Mouse (Mus musculus) heart, adult 2 months (tissue): ENCODE results near the gene Pelp1. TPM values are rescaled to one million over a fixed set of nuclear protein-coding genes. Genes with fewer than 3 reads are reported as not detected.
A peak's percentile ranks its signal among the peaks of the same experiment; 100 is the strongest.

ENCODE experiments used
- DNase-seq, 2 experiments: peaks; one replicate each; pipeline ENCODE4 v3.0.0; 2021
- H3K27ac ChIP-seq: fragments of 200-600 bp; 2 replicates; pipeline ENCODE4 v1.8.1; 2022
- H3K27me3 ChIP-seq: fragments of 200-500 bp; 2 replicates; pipeline ENCODE4 v1.6.1; 2012; ENCODE audit warnings: mild to moderate bottlenecking, low read length, inconsistent platforms, mixed read lengths; ENCODE audit not compliant: control insufficient read depth, insufficient read depth
- H3K36me3 ChIP-seq: fragments of 200-500 bp; 2 replicates; pipeline ENCODE4 v1.6.1; 2012; ENCODE audit warnings: low read length, inconsistent platforms; ENCODE audit not compliant: control insufficient read depth, insufficient read depth
- H3K4me1 ChIP-seq: fragments of 200-500 bp; 2 replicates; pipeline ENCODE4 v1.6.1; 2011; ENCODE audit warnings: low read length; ENCODE audit not compliant: control insufficient read depth, insufficient read depth
- H3K4me3 ChIP-seq: fragments of 200-600 bp; 2 replicates; pipeline ENCODE4 v1.8.1; 2022
- H3K79me2 ChIP-seq: fragments of 200-500 bp; replicated peaks from 2 replicates; pipeline ENCODE4 v1.6.1; 2012; ENCODE audit warnings: mild to moderate bottlenecking, inconsistent platforms, low read length, moderate library complexity, mixed read lengths; ENCODE audit not compliant: control insufficient read depth, insufficient read depth
- H3K9ac ChIP-seq: fragments of 200-500 bp; 2 replicates; pipeline ENCODE4 v1.6.1; 2012; ENCODE audit warnings: low read depth, mild to moderate bottlenecking, control low read depth, inconsistent platforms, low read length, mixed read lengths
- CTCF ChIP-seq: fragments of 200-600 bp; IDR thresholded peaks from 2 replicates; pipeline ENCODE4 v1.8.1; 2022; ENCODE audit warnings: antibody characterized with exemption, mild to moderate bottlenecking, moderate library complexity
- EP300 ChIP-seq: fragments of 200-500 bp; IDR thresholded peaks from 2 replicates; pipeline ENCODE4 v1.6.1; 2011; ENCODE audit warnings: low read depth, low read length, control low read depth; ENCODE audit not compliant: insufficient read depth
- POLR2A ChIP-seq: fragments of 200-500 bp; IDR thresholded peaks from 2 replicates; pipeline ENCODE4 v1.6.1; 2011; ENCODE audit warnings: mild to moderate bottlenecking, low read depth, low read length, control low read depth; ENCODE audit not compliant: insufficient read depth
- WGBS: fragments of 180-500 bp; shearing (Covaris S2); methylation state at CpG from one replicate; pipeline ENCODE4 v1.1.7; 2018; 5-methylcytosine and 5-hydroxymethylcytosine counted together
- intact Hi-C: fragments of 180-260 bp; cut with DNase I; formaldehyde crosslinking; loops from one replicate; pipeline ENCODE4 v1.15.1; 2025
- polyA plus RNA-seq: library from polyadenylated mRNA; depleted of rRNA; stranded (reverse); fragments of >200 nt; gene quantifications from 2 replicates; pipeline ENCODE4 v1.2.3, GENCODE M21; 2012
- total RNA-seq, 2 experiments: library from RNA; stranded (reverse); gene quantifications; 2 replicates each; pipeline ENCODE4 v1.2.3; 2021

Gene Pelp1
- total and polyA plus RNA-seq, 3 experiments = 13.0 to 20.7 (median 17.0) TPM

DNA sequence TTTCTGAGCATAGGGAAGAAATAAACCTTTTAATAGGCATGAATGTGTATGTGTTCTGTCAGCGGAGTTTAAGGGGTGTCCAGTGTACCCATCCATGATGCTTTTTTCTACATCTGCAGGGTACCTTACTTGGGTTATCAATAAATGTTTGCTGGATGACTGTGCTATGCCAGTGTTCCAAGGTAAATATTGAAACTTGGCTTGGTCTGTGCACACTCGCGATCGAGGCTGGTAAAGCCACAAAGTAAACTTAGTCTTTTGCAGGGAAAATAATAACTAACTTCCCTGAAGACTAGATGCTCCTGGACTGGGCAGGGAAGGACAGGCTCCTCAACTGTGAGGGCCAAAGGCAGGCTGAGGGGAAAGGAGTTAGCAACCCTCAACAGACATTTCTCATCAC, 30.8 kb upstream of the Pelp1 start:
- no peak for DNase-seq
- H3K4me1 ChIP-seq = no peaks in the 10 kb centered on the region
- H3K36me3 ChIP-seq = no peaks in the 10 kb centered on the region
- intact Hi-C loops = no loop called here
- H3K27me3 ChIP-seq = no peaks in the 10 kb centered on the region
- no peak overlapping the region for H3K27ac ChIP-seq
- H3K79me2 ChIP-seq = no peaks in the 10 kb centered on the region
- no peak overlapping the region for H3K4me3 ChIP-seq
- no peak overlapping the region for H3K9ac ChIP-seq
- no peak for TF ChIP-seq CTCF
- TF ChIP-seq EP300 = no peak
- no peak for TF ChIP-seq POLR2A
- WGBS = 77% methylated on average over 4 of the region's 4 CpGs

DNA sequence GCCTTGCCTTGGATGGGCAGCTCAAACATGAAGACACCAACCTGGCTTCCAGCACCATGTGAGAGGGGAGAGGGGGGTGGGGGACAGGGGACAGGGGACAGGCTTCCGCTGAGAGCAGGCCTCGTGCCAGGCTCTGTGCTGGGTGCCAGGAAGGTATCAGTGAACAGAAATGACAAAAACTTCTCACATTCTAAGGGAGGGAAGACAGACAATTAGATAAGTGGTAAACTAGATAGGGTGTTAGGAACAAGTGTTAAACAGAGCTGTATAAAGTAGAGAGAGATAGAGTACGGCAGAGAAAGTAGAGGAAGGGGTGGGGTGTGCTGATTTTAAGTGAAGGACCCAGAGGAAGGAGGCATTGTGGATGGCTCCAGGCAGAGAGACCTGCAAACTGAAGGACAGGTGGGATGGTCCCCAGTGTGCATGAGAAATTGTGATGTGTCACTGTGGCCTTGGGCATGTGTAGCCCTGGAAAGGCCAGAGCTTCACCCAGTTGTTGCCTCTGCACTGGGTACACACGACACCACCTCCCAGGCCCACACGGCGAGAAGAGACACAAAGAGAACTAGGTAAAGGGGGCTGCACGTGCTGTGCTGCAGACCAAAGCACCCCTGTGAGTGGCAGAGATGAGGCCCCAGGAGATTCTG, 29.0 kb upstream of the Pelp1 start:
- H3K27ac ChIP-seq = no peak overlapping the region
- intact Hi-C loops = no loop called here
- H3K79me2 ChIP-seq = no peaks in the 10 kb centered on the region
- no peak for TF ChIP-seq CTCF
- no peak for TF ChIP-seq POLR2A
- TF ChIP-seq EP300 = no peak
- DNase-seq = no peak
- H3K4me1 ChIP-seq = no peaks in the 10 kb centered on the region
- no peak overlapping the region for H3K4me3 ChIP-seq
- no peaks in the 10 kb centered on the region for H3K36me3 ChIP-seq
- H3K27me3 ChIP-seq = no peaks in the 10 kb centered on the region
- 85% methylated on average over 7 of the region's 7 CpGs for WGBS
- no peak overlapping the region for H3K9ac ChIP-seq

DNA sequence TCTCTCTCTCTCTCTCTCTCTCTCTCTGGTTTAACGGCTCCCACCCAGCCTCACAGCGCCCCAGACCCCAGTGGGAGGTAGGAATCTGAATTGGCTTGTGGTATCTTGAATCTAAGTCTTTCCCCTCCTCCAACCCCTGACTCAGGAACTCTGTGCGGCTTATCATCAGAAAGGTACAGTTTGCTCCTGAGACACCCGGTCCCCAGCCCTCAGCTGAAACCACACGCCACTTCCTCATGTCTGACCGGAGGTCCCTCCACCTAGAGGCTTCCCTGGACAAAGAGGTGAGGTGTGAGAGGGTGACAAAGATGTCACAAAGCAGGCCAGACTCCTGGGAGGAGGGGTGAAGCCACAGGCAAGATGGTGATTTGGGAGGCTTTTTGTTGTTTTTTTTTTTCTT, 27.6 kb upstream of the Pelp1 start:
- 76% methylated on average over 6 of the region's 6 CpGs for WGBS
- Histone ChIP-seq H3K27ac (no peak overlapping the region), H3K79me2 (no peaks in the 10 kb centered on the region), H3K36me3 (no peaks in the 10 kb centered on the region), H3K4me1 (peaks cover 3% of the 10 kb centered on the region; the same call in 1 of the 2 replicates), H3K27me3 (no peaks in the 10 kb centered on the region), H3K4me3 (no peak overlapping the region), H3K9ac (no peak overlapping the region)
- TF ChIP-seq POLR2A (no peak), CTCF (no peak), EP300 (no peak)
- intact Hi-C loops = no loop called here
- no peak for DNase-seq

DNA sequence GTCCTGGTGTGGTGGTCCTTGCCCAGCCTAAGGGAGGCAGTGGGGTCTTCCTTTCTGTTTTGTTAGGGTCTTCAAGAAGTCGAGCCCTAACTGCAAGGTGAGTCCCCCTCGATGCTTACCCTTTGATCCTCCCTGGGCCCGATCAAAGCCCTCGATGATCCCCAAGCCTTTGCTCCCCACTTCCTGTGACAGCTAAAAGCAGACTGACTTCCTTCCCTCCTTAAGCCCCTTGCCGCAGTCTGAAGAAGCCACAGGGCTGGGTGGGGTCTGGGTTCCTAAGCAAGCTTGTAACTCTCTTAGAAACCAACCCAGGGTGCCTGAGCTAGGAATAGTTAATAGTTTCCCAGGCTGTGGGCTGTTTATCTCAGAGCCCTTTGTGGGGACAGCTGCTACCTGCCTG, 25.6 kb upstream of the Pelp1 start:
- intact Hi-C loops = no loop called here
- no peak for TF ChIP-seq CTCF
- no peak for TF ChIP-seq POLR2A
- TF ChIP-seq EP300 = no peak
- peaks cover 3% of the 10 kb centered on the region; the same call in 1 of the 2 replicates for H3K4me1 ChIP-seq
- no peaks in the 10 kb centered on the region for H3K79me2 ChIP-seq
- no peak overlapping the region for H3K9ac ChIP-seq
- no peak overlapping the region for H3K4me3 ChIP-seq
- WGBS = 55% methylated on average over 5 of the region's 5 CpGs
- H3K27me3 ChIP-seq = no peaks in the 10 kb centered on the region
- no peaks in the 10 kb centered on the region for H3K36me3 ChIP-seq
- no peak overlapping the region for H3K27ac ChIP-seq
- DNase-seq = no peak

- TF ChIP-seq CTCF (no peak), POLR2A (no peak), EP300 (no peak)
- H3K27me3 ChIP-seq = no peaks in the 10 kb centered on the region
- WGBS = 95% methylated on average over 3 of the region's 3 CpGs
- H3K9ac ChIP-seq = no peak overlapping the region
- no peaks in the 10 kb centered on the region for H3K79me2 ChIP-seq
- intact Hi-C loops = loop anchor here (1.0 to 5.0 kb wide), 3 partner anchors 15 to 323 kb away; no protein-coding TSS in a partner anchor
- H3K4me1 ChIP-seq = peaks cover 3% of the 10 kb centered on the region; the same call in 1 of the 2 replicates
- no peaks in the 10 kb centered on the region for H3K36me3 ChIP-seq
- no peak overlapping the region for H3K4me3 ChIP-seq
- DNase-seq = no peak
- H3K27ac ChIP-seq = no peak overlapping the region
Observed at GRCm38 (mm10) chr11:70433951-70434350, 24.1 kb upstream of the Pelp1 start.

- H3K27ac ChIP-seq = no peak overlapping the region
- DNase-seq = peak in 1 of 2 experiments; percentile 57
Observed at GRCm38 (mm10) chr11:70433569-70433943, 23.7 kb upstream of the Pelp1 start.

More at GRCm38 (mm10) chr11:70433569-70433943, 23.7 kb upstream of the Pelp1 start:
- intact Hi-C loops = loop anchor here (5.0 kb wide), 2 partner anchors 189 to 324 kb away; no protein-coding TSS in a partner anchor
- H3K4me3 ChIP-seq = peak overlapping the region; percentile 85
- H3K9ac ChIP-seq = no peak overlapping the region
- TF ChIP-seq CTCF (no peak), EP300 (no peak), POLR2A (no peak)
- H3K36me3 ChIP-seq = no peaks in the 10 kb centered on the region
- no peaks in the 10 kb centered on the region for H3K27me3 ChIP-seq
- peaks cover 3% of the 10 kb centered on the region; the same call in 1 of the 2 replicates for H3K4me1 ChIP-seq
- no peaks in the 10 kb centered on the region for H3K79me2 ChIP-seq
- 46% methylated on average over 1 of the region's 1 CpGs for WGBS
